15 mouse cellular contexts compared by ENCODE assay signal in the genomic region with DNA sequence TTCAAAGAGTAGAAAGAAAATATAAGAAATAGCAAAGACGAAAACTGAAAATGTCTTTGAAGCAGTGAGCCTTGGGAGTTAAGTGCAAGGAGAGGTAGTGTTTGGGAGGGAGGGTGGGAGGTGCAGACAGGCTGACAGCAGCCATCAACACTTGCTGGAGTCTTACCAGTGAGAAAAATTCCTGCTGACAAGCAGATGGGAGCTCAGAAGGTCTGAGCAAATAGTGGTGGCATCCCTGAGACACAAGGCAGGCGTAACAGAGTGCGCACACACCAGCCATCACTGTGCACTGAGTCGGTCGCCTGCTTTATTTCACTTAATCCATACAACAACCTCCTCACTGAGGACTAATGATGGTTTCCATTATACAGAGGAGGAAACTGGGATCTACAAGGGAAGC. TPM values are rescaled to one million over a fixed set of nuclear protein-coding genes. Genes with fewer than 3 reads are reported as not detected.
A peak's percentile ranks its signal among the peaks of the same experiment; 100 is the strongest.
DNase-seq lines count a peak whose midpoint lies in the region; ATAC-seq lines count a peak whose summit lies in the region.
"Had no signal": no experiment of that assay in that cellular context is flagged by ENCODE, and none has a peak within 500 bp of the region (broad histone marks: within the 10 kb centered on the region; RNA-seq: fewer than 3 reads in every experiment).

No protein-coding gene starts in this region.

- no peak for DNase-seq in frontal cortex, postnatal 14 days (ENCODE audit: low spot score in 2 of 2)
- no peak for DNase-seq in hindbrain, embryonic 14.5 days (ENCODE audit: low spot score)
- DNase-seq in right cerebral cortex, adult 18-20 months = peak; percentile 49
- no peak for DNase-seq in right cerebral cortex, postnatal 4 days
- DNase-seq: cerebellum, adult 11 months; cerebellum, postnatal 25 days; gastrocnemius, postnatal 36 days; liver, embryonic 13.5 days; thymus, postnatal 4 days had no signal

- no peaks in the 10 kb centered on the region for H3K36me3 ChIP-seq in hindbrain, embryonic 13.5 days
- H3K36me3 ChIP-seq in hindbrain, embryonic 14.5 days (replicated peaks; ENCODE audit: control insufficient read depth, insufficient read depth) = no peaks in the 10 kb centered on the region
- H3K36me3 ChIP-seq: liver, embryonic 13.5 days had no signal

- 71% methylated on average over 5 of the region's 5 CpGs for WGBS in hindbrain, embryonic 13.5 days
- WGBS in hindbrain, embryonic 14.5 days = 84% methylated on average over 5 of the region's 5 CpGs

- peak overlapping the region; percentile 55 for H3K27ac ChIP-seq in hindbrain, embryonic 13.5 days
- no peak overlapping the region for H3K27ac ChIP-seq in hindbrain, embryonic 14.5 days
- H3K27ac ChIP-seq: kidney, postnatal 0 days had no signal

- no peak overlapping the region for H3K4me3 ChIP-seq in hindbrain, embryonic 13.5 days
- H3K4me3 ChIP-seq in hindbrain, embryonic 14.5 days (replicated peaks; ENCODE audit: low read length) = no peak overlapping the region
- H3K4me3 ChIP-seq: liver, embryonic 13.5 days; myocyte had no signal

- peak; percentile 87 for ATAC-seq in frontal cortex, adult (ENCODE audit: low TSS enrichment)
- ATAC-seq in hindbrain, embryonic 13.5 days (ENCODE audit: low FRiP score) = no peak
- ATAC-seq in hindbrain, embryonic 14.5 days (ENCODE audit: low FRiP score) = no peak
- no peak for ATAC-seq in monocyte, adult 5-6 weeks (replicated peaks; ENCODE audit: insufficient number of reproducible peaks, low FRiP score, low TSS enrichment, poor library complexity, severe bottlenecking)
- ATAC-seq: lung, postnatal 0 days had no signal

- H3K4me2 ChIP-seq in hindbrain, embryonic 13.5 days = no peak overlapping the region
- H3K4me2 ChIP-seq in hindbrain, embryonic 14.5 days (replicated peaks) = no peak overlapping the region

- H3K9ac ChIP-seq in hindbrain, embryonic 13.5 days = no peak overlapping the region
- H3K9ac ChIP-seq in hindbrain, embryonic 14.5 days = no peak overlapping the region
- H3K9ac ChIP-seq: liver, embryonic 13.5 days had no signal

- H3K9me3 ChIP-seq in hindbrain, embryonic 13.5 days = no peaks in the 10 kb centered on the region
- no peaks in the 10 kb centered on the region for H3K9me3 ChIP-seq in hindbrain, embryonic 14.5 days (ENCODE audit: control insufficient read depth, low read length)
- H3K9me3 ChIP-seq: liver, embryonic 13.5 days had no signal

- H3K4me1 ChIP-seq in hindbrain, embryonic 13.5 days (replicated peaks) = peaks cover 30% of the 10 kb centered on the region
- peaks cover 8% of the 10 kb centered on the region; the same call in 1 of the 2 replicates for H3K4me1 ChIP-seq in hindbrain, embryonic 14.5 days (replicated peaks; ENCODE audit: control insufficient read depth, insufficient read depth, low read length)

- no peaks in the 10 kb centered on the region for H3K27me3 ChIP-seq in hindbrain, embryonic 13.5 days
- no peaks in the 10 kb centered on the region for H3K27me3 ChIP-seq in hindbrain, embryonic 14.5 days (ENCODE audit: control insufficient read depth, insufficient read depth, low read length)
- H3K27me3 ChIP-seq: liver, embryonic 13.5 days had no signal

RNA-seq across cellular contexts. Expression of gene Disp1, which starts 37.8 kb away (rescaled TPM):
- 8.5 and 9.7 TPM in 2 replicates for polyA plus RNA-seq in hindbrain, embryonic 13.5 days (2015; fragmentation: Nextera tagmentation; extraction: Ambion mirVana)
- 9.4 and 10.2 TPM in 2 replicates for polyA plus RNA-seq in hindbrain, embryonic 14.5 days (2014; fragmentation: Nextera tagmentation; extraction: Ambion mirVana)
- total RNA-seq in monocyte, adult 5-6 weeks (2017) = 3.6 to 12.6 TPM (median 6.5 TPM) in 3 replicates
